Mouse (Mus musculus): Measurements from ENCODE around the gene Kmt2d. TPM values are rescaled to one million over a fixed set of nuclear protein-coding genes. Genes with fewer than 3 reads are reported as not detected.

Kmt2d gene
- total RNA-seq, 1 experiment from 2014 or later: 33.0 TPM

GRCm38 (mm10) chr15:98866501-98866900 is 4.5 kb downstream of the Kmt2d start:
- ATAC-seq (replicated peaks in 1 of 2; ENCODE audit: insufficient read depth in 1 of 2, low FRiP score in 2 of 2, low TSS enrichment in 1 of 2, low read depth in 1 of 2, poor library complexity in 2 of 2, severe bottlenecking in 2 of 2): no peak

DNA sequence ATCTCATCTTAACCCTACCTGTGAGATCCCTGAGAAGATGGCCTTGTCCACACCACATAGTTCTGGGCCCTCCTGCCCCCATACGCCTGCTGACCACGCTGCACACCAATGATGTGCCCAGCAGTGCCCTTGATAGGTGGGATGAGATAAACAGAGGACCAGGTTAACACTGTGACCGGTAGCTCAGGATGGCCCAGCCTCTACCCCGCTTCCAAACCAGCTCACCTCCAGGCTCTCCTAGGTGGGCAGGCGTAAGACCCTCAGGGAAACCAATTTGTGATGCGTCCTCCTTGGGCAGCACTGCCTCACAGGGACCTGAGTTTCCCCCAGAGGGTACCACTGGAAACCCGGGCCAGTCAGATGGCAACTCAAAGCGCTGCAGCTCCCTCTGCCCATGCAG is 5.2 kb downstream of the Kmt2d start:
- no peak for ATAC-seq (replicated peaks in 1 of 2; ENCODE audit: insufficient read depth in 1 of 2, low FRiP score in 2 of 2, low TSS enrichment in 1 of 2, low read depth in 1 of 2, poor library complexity in 2 of 2, severe bottlenecking in 2 of 2)

DNA sequence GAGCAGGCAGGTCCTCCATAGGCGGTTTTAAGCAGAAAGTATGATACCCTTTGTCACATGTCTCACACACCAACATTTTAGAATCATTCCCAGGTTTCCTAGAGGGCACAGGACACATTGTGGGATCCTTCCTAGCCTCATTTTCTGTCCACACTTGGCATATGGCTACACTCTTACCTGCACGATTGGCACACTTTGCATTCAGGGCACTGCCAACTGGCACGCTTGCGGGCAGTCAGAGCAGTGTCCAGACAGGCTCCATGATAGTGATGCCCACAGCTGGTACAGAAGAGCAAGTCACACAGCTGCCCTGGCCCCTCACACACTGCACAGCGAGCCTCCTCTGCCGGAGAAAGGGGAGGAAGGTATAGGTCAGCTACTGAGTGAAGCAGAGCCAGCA is 6.1 kb downstream of the Kmt2d start:
- no peak for ATAC-seq (replicated peaks in 1 of 2; ENCODE audit: insufficient read depth in 1 of 2, low FRiP score in 2 of 2, low TSS enrichment in 1 of 2, low read depth in 1 of 2, poor library complexity in 2 of 2, severe bottlenecking in 2 of 2)

DNA sequence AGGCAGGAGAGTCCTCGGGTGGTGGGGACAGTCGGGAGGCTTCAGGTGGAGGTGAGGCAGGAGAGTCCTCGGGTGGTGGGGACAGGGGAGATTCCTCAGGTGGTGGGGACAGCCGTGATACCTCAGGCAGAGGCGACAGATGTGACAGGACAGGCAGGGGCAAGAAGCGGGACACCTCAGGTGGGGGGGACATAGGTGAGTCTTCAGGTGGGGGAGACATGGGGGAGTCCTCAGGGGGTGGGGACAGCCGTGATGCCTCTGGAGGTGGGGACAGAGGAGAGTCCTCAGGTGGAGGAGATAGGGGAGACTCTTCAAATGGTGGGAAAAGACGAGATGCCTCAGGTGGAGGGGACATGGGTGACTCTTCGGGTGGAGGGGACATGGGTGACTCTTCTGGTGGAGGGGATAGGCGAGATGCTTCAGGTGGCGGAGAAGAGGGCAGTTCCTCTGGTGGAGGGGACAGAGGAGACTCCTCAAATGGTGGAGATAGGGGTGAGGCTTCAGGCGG is 7.5 kb downstream of the Kmt2d start:
- no peak for ATAC-seq (replicated peaks in 1 of 2; ENCODE audit: insufficient read depth in 1 of 2, low FRiP score in 2 of 2, low TSS enrichment in 1 of 2, low read depth in 1 of 2, poor library complexity in 2 of 2, severe bottlenecking in 2 of 2)

DNA sequence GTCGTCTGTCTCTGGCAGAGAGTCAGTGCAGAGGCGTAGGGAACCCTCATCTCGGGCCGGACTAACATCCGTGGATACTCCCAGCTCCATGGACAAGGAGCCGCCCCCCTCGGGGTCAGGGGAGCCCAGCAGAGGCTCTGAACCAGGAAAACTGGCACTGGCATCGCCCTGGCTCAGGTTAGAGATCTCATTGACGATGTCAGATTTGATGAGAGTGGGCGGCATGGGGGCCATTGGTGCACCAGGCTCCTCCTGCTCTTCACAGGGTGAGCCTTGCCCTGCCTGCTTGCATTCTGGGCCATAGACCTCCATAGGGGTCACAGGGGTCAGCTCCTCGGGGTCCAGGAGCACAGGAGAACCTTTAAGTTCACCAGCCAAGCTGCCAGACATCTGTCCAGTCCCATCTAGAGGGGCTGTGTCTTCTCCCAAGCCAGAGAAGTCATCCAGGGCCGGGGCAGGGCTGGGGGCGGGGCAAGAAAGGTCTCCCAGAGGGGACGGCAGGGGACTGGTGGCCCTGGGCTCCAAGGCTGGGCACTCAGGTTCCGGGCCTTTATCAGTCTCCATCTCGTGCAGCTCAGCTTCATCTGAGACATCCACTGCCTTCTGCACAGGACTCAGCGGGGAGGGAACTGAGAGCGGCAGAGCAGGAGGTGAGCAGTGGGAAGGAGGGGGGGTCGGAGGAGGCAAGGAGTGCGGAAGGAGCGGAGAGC is 9.1 kb downstream of the Kmt2d start:
- ATAC-seq (replicated peaks in 1 of 2; ENCODE audit: insufficient read depth in 1 of 2, low FRiP score in 2 of 2, low TSS enrichment in 1 of 2, low read depth in 1 of 2, poor library complexity in 2 of 2, severe bottlenecking in 2 of 2): no peak

GRCm38 (mm10) chr15:98860921-98861320 is 10.1 kb downstream of the Kmt2d start:
- ATAC-seq (replicated peaks in 1 of 2; ENCODE audit: insufficient read depth in 1 of 2, low FRiP score in 2 of 2, low TSS enrichment in 1 of 2, low read depth in 1 of 2, poor library complexity in 2 of 2, severe bottlenecking in 2 of 2): no peak

- no peak for ATAC-seq (replicated peaks in 1 of 2; ENCODE audit: insufficient read depth in 1 of 2, low FRiP score in 2 of 2, low TSS enrichment in 1 of 2, low read depth in 1 of 2, poor library complexity in 2 of 2, severe bottlenecking in 2 of 2)
These were observed 11.5 kb downstream of the Kmt2d start for GRCm38 (mm10) chr15:98859319-98860043.

- ATAC-seq (replicated peaks in 1 of 2; ENCODE audit: insufficient read depth in 1 of 2, low FRiP score in 2 of 2, low TSS enrichment in 1 of 2, low read depth in 1 of 2, poor library complexity in 2 of 2, severe bottlenecking in 2 of 2): no peak
These were observed 16.8 kb downstream of the Kmt2d start for GRCm38 (mm10) chr15:98854214-98854613.

DNA sequence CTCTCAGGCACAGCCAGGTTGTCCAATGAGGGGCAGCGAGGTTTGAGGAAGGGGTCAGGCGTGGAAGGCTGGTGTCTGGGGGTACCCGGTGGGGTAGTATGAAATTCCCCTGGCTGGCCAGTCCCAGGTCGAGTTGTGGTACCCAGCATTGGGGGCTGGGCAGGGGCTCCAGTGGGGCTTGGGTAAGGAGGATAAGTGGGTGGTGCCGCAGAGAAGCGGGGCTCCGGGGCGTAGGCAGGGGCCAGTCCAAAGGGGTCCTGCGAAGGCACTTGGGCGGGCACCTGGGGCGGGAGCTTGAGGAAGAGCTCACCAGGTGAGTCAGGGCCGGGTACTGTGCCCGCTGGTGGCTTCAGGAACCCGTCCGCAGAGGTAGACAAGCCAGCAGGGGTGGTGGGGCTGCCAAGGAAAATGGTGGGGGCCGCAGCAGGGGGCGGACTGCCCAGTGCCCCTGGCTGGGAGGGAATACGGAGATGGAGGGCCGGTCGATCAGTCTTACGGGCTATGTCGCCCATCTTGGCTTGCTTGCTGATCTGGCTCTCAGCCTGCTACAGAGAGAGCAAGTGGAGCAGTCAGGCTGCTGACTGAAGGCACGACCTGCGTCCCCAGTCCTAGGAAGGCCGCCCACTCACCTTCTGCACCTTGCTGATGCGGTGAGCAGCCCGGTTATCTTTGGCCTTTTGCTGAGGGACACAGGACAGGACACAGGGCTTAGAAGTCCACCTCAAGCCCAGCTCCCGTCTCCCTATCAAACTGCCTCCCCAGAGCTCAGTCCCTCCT is 17.7 kb downstream of the Kmt2d start:
- no peak for ATAC-seq (replicated peaks in 1 of 2; ENCODE audit: insufficient read depth in 1 of 2, low FRiP score in 2 of 2, low TSS enrichment in 1 of 2, low read depth in 1 of 2, poor library complexity in 2 of 2, severe bottlenecking in 2 of 2)

GRCm38 (mm10) chr15:98852733-98853132 is 18.3 kb downstream of the Kmt2d start:
- ATAC-seq (replicated peaks in 1 of 2; ENCODE audit: insufficient read depth in 1 of 2, low FRiP score in 2 of 2, low TSS enrichment in 1 of 2, low read depth in 1 of 2, poor library complexity in 2 of 2, severe bottlenecking in 2 of 2): no peak

DNA sequence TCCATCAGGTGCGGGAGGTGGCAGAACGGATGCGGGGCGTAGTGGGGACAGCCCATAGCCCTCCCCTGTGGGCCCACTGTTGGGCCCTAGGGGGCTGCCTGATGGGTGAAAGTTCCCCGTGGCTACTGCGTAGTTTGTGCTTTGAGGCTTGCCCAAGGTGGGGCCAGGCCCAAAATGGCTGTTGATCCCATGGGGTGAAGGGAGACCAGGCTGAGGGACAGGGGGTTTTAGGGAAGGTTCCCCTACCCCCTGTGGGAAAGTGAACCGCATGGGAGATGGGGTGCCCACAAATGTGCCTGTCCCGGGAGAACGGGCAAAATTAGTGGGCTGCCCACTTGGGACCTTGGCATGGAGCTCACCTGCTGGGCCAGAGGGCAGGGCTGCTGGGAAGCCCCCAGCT is 18.9 kb downstream of the Kmt2d start:
- no peak for ATAC-seq (replicated peaks in 1 of 2; ENCODE audit: insufficient read depth in 1 of 2, low FRiP score in 2 of 2, low TSS enrichment in 1 of 2, low read depth in 1 of 2, poor library complexity in 2 of 2, severe bottlenecking in 2 of 2)

GRCm38 (mm10) chr15:98851229-98851818 is 19.7 kb downstream of the Kmt2d start:
- no peak for ATAC-seq (replicated peaks in 1 of 2; ENCODE audit: insufficient read depth in 1 of 2, low FRiP score in 2 of 2, low TSS enrichment in 1 of 2, low read depth in 1 of 2, poor library complexity in 2 of 2, severe bottlenecking in 2 of 2)

- no peak for ATAC-seq (replicated peaks in 1 of 2; ENCODE audit: insufficient read depth in 1 of 2, low FRiP score in 2 of 2, low TSS enrichment in 1 of 2, low read depth in 1 of 2, poor library complexity in 2 of 2, severe bottlenecking in 2 of 2)
These were observed 20.3 kb downstream of the Kmt2d start for GRCm38 (mm10) chr15:98850668-98851067.

DNA sequence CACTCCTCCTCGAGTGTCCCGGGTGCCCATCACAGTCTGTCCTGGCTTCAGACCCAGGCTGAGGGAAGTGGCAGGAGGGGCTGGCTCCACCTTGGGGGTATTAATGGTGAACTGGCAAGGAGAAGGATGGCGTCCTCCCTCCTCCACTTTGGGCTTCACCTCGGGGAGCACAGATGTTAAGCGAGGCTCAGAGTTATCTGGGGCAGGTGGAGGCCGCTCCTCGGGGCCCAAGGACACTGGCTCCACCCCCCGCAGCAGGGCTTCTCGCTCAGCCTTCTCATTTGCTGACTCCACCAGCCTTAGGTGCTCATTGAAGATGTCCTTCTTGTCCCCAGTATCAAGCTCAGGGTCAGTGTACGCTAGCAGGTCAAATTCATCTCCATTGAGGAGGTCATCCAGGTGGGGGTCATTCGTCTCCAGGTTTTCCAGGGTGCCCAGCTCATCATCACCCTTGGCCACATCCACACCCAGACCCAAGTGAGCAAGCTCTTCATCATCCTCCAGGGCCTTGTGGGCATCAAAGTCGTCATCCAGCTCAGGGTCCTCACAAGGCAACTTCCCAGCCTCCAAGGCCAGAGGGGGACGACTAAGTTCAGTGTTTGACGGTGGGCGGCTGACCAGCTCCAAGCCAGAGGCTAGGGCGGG is 20.9 kb downstream of the Kmt2d start:
- ATAC-seq (replicated peaks in 1 of 2; ENCODE audit: insufficient read depth in 1 of 2, low FRiP score in 2 of 2, low TSS enrichment in 1 of 2, low read depth in 1 of 2, poor library complexity in 2 of 2, severe bottlenecking in 2 of 2): no peak

GRCm38 (mm10) chr15:98849165-98849564 is 21.8 kb downstream of the Kmt2d start:
- no peak for ATAC-seq (replicated peaks in 1 of 2; ENCODE audit: insufficient read depth in 1 of 2, low FRiP score in 2 of 2, low TSS enrichment in 1 of 2, low read depth in 1 of 2, poor library complexity in 2 of 2, severe bottlenecking in 2 of 2)

GRCm38 (mm10) chr15:98846140-98846539 is 24.9 kb downstream of the Kmt2d start:
- no peak for ATAC-seq (replicated peaks in 1 of 2; ENCODE audit: insufficient read depth in 1 of 2, low FRiP score in 2 of 2, low TSS enrichment in 1 of 2, low read depth in 1 of 2, poor library complexity in 2 of 2, severe bottlenecking in 2 of 2)

DNA sequence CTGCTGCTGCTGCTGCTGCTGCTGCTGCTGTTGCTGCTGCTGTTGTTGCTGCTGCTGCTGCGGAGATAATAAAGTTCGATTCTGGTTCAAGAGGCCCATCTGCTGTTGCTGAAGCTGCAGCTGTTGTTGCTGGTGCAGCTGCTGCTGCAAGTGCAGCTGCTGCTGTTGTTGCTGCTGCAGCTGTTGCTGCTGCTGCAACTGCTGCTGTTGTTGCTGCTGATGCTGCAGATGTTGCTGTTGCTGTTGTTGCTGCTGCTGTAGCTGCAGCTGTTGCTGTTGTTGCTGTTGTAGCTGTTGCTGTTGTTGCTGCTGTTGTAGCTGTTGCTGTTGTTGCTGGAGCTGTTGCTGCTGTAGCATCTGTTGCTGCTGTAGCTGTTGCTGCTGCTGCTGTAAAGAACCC is 25.9 kb downstream of the Kmt2d start:
- ATAC-seq (replicated peaks in 1 of 2; ENCODE audit: insufficient read depth in 1 of 2, low FRiP score in 2 of 2, low TSS enrichment in 1 of 2, low read depth in 1 of 2, poor library complexity in 2 of 2, severe bottlenecking in 2 of 2): no peak
